Mouse (Mus musculus) MEL (cell line): ENCODE measurements around the gene Fbxo48.
A peak's percentile ranks its signal among the peaks of the same experiment; 100 is the strongest.

Experiments
- CTCF ChIP-seq, 3 experiments: IDR thresholded peaks in 2 of 3; conservative IDR thresholded peaks in 1 of 3; 2 replicates each; pipeline ENCODE4 v1.5.1; 2011 to 2012; ENCODE audit warnings: low read length in 3 of 3, low read depth in 2 of 3, mild to moderate bottlenecking in 2 of 3, improper control_type of control experiment in 1 of 3, inconsistent platforms in 1 of 3, mixed read lengths in 1 of 3, moderate library complexity in 1 of 3; ENCODE audit not compliant: control insufficient read depth in 1 of 3, insufficient read depth in 1 of 3, poor library complexity in 1 of 3, severe bottlenecking in 1 of 3
- EP300 ChIP-seq, 2 experiments: IDR thresholded peaks; 2 replicates each; pipeline ENCODE4 v1.6.1; 2011; ENCODE audit warnings: improper control_type of control experiment in 2 of 2, low read length in 2 of 2, low read depth in 1 of 2, mild to moderate bottlenecking in 1 of 2
- GATA1 ChIP-seq: IDR thresholded peaks from 2 replicates; pipeline ENCODE4 v1.6.1; 2011; ENCODE audit warnings: low read depth, low read length, improper control_type of control experiment
- HCFC1 ChIP-seq: IDR thresholded peaks from 2 replicates; pipeline ENCODE4 v1.6.1; 2012; ENCODE audit warnings: low read depth, mild to moderate bottlenecking, inconsistent platforms, low read length, improper control_type of control experiment, moderate library complexity
- UBTF ChIP-seq: IDR thresholded peaks from 2 replicates; pipeline ENCODE4 v1.6.1; 2012; ENCODE audit warnings: low read depth, mild to moderate bottlenecking, inconsistent platforms, low read length, improper control_type of control experiment, moderate library complexity, borderline replicate concordance; ENCODE audit not compliant: insufficient read depth
- USF1 ChIP-seq: IDR thresholded peaks from 2 replicates; pipeline ENCODE4 v1.6.1; 2014; ENCODE audit warnings: low read depth, mild to moderate bottlenecking, inconsistent platforms, low read length, improper control_type of control experiment, moderate library complexity
- ZNF384 ChIP-seq: IDR thresholded peaks from 2 replicates; pipeline ENCODE4 v1.6.1; 2012; ENCODE audit warnings: low read depth, mild to moderate bottlenecking, inconsistent platforms, low read length, improper control_type of control experiment

DNA sequence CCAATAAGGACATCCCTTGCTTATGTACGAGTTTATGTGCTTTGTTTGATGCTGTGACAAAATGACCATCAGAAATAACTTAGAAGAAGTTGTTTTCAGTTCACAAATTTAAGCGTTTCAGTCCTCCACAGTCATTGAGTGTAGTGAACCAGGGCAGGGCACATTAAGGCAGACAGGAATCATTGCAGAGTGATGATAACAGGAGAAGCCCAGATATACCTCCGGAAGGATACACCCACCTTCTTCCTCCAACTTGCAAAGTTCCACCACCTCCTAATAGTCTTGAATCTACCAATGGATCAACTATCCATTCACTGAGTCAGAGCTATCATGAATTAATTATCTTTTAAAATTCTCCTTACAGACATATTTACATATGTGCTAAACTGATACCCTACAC lies 20.9 kb downstream of the Fbxo48 start:
- TF ChIP-seq GATA1 (peak; percentile 92), EP300 (IDR thresholded peaks at IDR 0.05; ENCODE audit: low read depth in 1 of 2, low read length in 2 of 2) (peak; percentile 88 to 92), ZNF384 (no peak), UBTF (no peak), HCFC1 (no peak), USF1 (no peak), CTCF (IDR thresholded peaks at IDR 0.05 in 2 of 3, conservative IDR thresholded peaks at IDR 0.05 in 1 of 3; ENCODE audit: control insufficient read depth in 1 of 3, insufficient read depth in 1 of 3, low read depth in 2 of 3, low read length in 3 of 3, poor library complexity in 1 of 3, severe bottlenecking in 1 of 3) (no peak)
